Mouse (Mus musculus) c-Kit-negative CD71-positive TER-119-positive erythroid progenitor cells, embryonic 14.5 days (primary cell): ENCODE measurements around the gene Lrrc32.

ENCODE experiments used
- DNase-seq: peaks from one replicate; pipeline ENCODE4 v3.0.0-alpha.2; 2013; ENCODE audit warnings: low read depth, low spot score

Lrrc32 gene

GRCm38 (mm10) chr7:98489131-98489530, at the start of gene Lrrc32:
Gene Lrrc32 (plus strand): TSS chr7:98489283.
- no peak for DNase-seq

GRCm38 (mm10) chr7:98439956-98440466, 49.1 kb upstream of the Lrrc32 start, which contains the start of gene Gucy2d:
Gene Gucy2d (plus strand): TSS chr7:98440416.
- DNase-seq, result no peak

GRCm38 (mm10) chr7:98446873-98447272, 42.2 kb upstream of the Lrrc32 start:
- no peak for DNase-seq

DNA sequence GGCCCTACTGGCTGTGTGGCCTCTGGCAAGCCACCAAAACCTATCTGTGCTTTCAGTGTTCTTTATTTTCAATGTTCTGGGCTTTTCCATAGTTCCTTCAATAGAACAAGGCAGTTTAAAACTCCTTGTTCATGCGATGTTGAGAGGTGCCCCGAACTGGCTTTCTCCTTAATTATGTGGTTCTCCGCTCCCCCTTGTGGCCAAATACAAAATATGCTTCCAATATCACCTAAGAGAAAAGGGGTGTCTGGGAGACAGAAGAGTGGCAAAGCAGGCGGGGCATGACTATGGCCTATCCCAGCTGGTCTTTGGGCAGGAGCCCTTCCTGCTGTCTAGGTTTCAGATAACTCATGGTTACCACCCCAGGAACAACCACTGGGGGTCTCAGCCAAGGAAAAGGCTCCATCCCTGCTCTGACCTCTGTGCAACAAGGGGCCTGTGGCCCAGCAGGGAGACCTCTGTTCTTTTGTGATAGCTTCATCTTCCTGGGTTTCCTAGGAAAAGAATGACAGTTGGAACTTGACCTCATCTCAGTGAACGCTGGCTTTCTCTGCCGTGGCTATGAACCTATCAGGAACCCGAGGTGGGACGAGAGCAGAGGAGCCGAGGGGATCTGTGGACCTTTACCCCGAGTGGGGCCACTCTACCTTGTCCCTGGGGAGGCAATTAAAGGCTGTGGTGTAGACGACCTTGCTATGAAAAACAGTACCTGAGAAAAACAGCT, 41.3 kb upstream of the Lrrc32 start:
- no peak for DNase-seq

DNA sequence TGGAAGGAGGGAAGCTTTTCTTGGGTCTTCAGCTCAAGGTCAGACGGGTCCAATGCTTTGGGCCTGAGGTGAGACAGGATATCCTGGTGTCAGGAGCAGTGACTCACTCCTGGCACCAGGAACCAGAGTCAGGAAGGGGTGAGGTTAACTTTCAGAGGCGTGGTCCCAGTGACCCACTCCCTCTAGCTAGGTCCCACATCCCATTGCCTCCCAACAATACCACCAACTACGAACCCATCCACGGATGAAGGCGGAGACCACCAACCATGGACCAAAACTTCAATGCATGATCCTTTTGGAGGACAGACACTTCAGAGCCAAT, 40.8 kb upstream of the Lrrc32 start:
- no peak for DNase-seq

- DNase-seq, result no peak
These were observed 39.4 kb upstream of the Lrrc32 start for GRCm38 (mm10) chr7:98449696-98450095.

DNA sequence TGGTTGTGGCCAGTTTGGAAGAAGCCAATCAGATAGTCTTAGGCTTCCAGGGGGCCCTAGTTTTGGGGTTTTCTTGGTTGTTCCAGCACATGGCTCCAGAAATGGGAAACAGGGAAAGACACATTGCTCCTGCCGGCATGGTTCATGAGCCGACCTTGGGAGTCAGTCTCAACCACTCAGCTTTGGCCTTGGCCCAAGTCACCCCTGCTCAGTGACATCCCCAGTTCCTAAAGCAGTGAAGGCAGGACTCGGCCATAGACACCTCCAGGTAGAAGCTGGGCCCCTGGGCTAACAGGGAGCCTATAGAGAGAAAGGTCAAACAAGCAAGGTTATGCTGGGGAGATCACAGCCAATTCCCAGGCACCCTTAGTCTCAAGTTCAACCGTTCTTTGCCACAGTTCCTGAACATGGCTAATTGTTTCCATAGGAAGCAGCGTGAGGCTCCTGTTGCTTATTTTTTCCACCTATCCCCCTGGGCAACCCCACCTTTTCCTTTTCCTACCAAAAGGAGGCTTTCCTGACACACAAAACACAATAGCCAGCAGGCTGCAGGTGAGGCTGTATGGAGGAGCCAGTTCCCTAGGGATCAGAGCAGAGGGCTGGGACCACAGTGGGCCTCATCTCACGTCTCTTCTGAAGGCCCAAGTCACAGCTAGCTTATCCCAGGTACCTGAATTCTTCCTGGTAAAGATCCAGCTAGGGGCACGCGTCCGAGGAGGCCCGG, 34.5 kb upstream of the Lrrc32 start:
- DNase-seq, result no peak

- no peak for DNase-seq
These were observed 28.8 kb upstream of the Lrrc32 start for GRCm38 (mm10) chr7:98460319-98460718.

- no peak for DNase-seq
These were observed 20.0 kb upstream of the Lrrc32 start for GRCm38 (mm10) chr7:98469089-98469488.

- DNase-seq, result no peak
These were observed 16.6 kb upstream of the Lrrc32 start for GRCm38 (mm10) chr7:98472529-98472928.

DNA sequence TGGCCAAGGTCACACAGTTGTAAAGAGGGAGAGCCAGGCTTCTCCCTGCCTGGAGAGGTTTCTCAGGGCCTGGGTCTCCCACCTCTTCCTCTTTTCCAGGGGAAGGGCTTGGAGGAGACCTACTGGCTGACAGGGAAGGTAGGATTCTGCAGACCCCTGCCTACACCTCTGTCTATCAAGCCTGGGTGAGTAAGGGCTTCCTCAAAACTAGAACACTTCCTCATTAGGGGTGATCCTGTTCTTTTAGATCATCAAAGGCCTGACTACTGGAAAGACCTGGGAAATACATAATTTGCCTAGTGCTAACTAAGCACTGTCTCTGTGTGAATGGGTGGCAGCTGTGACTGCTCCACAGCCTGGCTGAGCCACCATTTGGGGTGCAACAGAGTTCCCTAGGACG, 14.5 kb upstream of the Lrrc32 start:
- DNase-seq, result no peak

- DNase-seq, result no peak
These were observed 11.9 kb upstream of the Lrrc32 start for GRCm38 (mm10) chr7:98477153-98477552.

DNA sequence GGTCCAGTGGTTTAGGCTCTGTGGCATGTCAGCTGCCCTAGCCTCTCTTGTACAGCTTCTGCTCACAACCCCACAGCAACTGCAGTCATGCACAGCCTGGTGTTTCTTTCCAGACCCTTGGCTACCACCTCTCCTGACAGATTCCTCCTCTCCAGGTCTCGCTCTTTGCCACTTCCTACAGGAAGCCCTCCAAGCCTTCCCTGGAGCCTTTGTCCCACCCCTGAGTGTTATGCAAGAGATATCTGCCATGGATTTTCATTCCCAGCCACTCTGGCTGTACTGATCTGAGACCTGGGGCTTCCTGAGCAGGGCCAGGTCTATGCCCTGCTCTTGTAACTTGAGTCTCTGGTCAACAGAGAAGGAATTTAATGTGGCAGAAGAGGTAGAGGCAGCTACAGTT, 8.6 kb upstream of the Lrrc32 start:
- DNase-seq, result no peak

DNA sequence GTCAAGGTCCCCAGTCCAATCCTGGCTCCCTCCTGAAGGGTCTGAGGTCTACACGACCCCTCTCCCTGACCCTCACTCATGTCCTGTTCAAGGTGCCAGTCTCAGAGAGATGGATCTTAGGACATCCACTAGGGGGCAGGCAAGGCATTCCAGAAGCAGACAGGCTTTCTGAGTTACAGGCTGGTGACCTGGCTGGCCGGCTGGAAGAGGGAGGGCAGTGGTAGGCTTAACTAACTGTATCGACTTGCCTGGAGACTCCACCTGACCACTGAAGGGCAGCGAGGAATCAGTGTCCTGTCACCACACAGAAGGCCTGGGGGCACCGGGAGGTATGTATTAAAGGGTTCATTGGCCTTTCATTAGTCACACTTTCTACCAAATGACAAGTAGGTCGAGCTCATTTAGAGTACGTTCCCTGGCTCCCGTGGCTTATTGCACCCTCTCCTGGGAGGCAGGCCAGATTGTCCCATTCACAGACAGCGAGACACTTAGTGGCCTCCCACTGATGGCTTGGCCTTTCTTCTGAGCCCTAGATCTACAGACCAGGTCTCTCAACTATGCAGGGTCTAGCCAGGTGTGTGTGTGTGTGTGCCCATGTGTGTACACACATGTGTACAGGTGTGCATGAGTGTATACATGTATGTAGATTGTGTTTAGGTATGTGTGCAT, 7.9 kb upstream of the Lrrc32 start:
- DNase-seq, result no peak

DNA sequence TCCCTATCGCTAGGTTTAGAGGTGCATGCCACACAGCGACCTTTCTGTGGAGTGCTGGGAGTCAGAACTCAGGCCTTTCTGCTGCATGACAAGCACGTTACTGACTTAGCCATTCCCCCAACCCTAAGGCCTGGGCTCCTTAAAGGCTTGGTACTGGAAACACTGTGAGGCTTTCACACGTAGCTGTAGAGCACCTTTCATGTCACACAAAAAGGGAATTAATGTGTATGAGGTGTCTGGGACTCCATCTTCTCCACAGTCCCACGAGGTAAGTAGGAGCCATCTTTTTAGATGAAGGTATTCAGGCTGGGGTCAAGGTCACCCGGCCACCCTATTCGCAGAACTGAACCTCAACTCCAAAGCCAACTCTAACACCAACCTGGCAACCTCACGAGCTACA, 7.2 kb upstream of the Lrrc32 start:
- no peak for DNase-seq

DNA sequence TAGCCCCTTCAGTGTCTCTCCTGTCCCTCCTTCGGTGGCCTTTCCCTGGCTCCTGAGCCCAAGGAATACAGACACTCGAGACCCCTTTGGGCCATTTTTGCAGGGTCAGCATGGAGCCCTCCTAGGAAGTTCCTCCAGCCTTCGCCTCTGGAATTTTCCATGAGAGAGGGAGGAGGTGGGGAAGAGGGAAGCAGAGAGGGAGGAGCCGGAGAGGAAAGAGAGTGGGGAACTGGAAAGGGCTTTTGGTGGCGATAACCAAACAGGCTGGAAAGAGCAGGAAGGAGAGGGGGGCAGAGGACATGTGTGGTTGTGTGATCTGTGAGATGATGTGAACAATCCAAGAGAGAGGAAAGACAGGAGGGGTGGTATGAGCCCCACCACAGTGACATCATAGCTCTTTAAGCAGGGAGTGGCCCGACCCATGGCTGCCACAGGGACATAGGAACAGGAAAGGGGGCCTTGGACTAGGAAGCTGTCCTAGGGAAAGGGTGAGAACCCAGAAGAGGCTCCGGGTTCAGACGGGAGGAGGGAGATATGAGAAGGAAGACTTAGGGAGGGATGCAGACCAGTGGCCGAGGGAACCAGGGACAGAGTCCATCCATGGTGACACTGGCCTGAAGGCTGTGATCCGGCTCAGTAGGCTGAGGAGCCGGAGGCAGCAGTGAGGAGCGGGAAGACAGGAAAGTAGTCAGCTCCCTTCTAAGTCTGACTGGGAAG, 6.4 kb upstream of the Lrrc32 start:
- no peak for DNase-seq

GRCm38 (mm10) chr7:98483268-98483607, 5.8 kb upstream of the Lrrc32 start:
- no peak for DNase-seq

GRCm38 (mm10) chr7:98484878-98485277, 4.2 kb upstream of the Lrrc32 start:
- no peak for DNase-seq

GRCm38 (mm10) chr7:98485508-98485907, 3.6 kb upstream of the Lrrc32 start:
- DNase-seq, result no peak

- no peak for DNase-seq
These were observed 2.6 kb upstream of the Lrrc32 start for GRCm38 (mm10) chr7:98486471-98486917.

DNA sequence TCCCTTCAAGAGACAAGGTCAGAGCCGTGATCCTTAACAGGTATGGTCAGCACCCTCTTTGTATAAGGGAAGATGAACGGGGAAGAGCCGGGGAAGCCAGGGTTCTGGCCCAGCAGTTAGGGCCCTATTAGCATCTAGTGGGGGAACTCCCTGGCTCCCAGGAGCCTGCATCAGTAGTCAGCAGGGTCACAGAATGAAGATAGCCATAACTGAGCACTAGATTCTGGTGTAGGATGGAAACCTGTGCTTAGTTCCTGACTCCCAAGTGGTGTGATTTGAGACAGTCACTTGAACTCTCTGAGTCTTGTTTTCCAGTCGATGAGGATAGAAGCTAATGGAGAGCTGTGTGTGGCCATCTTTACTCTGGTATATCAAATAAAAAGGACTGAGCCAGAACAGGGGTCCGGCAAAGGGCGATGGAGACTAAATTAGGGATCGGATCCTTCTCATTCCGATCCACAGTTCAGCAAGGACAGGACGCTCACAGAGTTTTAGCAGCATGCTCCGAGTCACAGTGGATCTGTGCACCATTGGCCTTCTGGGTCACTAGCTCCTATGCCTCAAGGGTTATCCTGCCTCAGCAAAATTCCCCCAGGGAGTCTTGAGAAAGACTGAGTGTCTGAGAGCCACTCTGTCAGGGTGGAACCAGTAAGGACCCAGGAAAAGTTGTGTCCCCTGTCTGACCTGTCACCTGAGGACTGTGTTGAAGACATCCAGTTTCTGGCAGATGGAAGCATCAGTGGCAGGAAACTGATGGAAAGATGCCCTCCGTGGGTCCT, 1.7 kb upstream of the Lrrc32 start:
- no peak for DNase-seq
